Mouse (Mus musculus) ES-E14 (cell line): ENCODE data around the gene Defb23.

Source experiments
- CHD2 ChIP-seq: IDR thresholded peaks from 2 replicates; pipeline ENCODE4 v1.6.1; 2014; ENCODE audit warnings: mild to moderate bottlenecking, low read depth, low read length, inconsistent platforms
- HCFC1 ChIP-seq: IDR thresholded peaks from 2 replicates; pipeline ENCODE4 v1.6.1; 2012; ENCODE audit warnings: low read length, inconsistent platforms, borderline replicate concordance; ENCODE audit not compliant: insufficient read depth
- MAFK ChIP-seq: IDR thresholded peaks from 2 replicates; pipeline ENCODE4 v1.6.1; 2014; ENCODE audit warnings: mild to moderate bottlenecking, low read depth, low read length, inconsistent platforms; ENCODE audit not compliant: insufficient read depth

DNA sequence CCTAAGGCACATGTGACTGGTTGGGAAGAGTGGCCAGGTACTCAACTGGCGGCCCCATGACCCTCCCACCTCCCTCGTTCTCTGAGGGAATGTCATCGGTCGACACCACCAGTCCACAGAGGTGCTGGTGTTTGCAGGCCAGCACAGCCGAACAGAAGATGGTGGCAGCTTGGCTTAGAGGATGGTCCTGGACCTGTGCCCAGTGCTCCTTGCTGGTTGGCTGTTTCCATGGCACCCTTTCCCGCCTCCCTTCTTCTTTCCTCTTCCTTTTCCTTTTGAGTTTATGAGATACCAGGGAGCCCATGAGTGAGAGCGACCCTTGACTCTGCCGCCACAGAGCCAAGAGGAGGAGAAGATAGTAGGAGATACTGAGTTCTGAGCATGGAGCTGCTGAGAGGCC lies 21.1 kb downstream of the Defb23 start:
- no peak for TF ChIP-seq HCFC1
- no peak for TF ChIP-seq MAFK
- TF ChIP-seq CHD2, result no peak
